Mouse (Mus musculus) brain, adult 2 months (tissue): ENCODE measurements around the gene Ctsg.
"Not testable (repeated sequence)": the region's sequence is repeated elsewhere in the genome, so short reads cannot be mapped to it uniquely, and the experiment has no call there.

Experiments used
- DNase-seq: peaks from one replicate; pipeline ENCODE4 v3.0.0; 2011; ENCODE audit warnings: low read depth, low spot score

Gene Ctsg

GRCm38 (mm10) chr14:56102386-56102785 is at the start of gene Ctsg:
Ctsg (minus strand) TSS chr14:56102574.
- DNase-seq, result no peak

DNA sequence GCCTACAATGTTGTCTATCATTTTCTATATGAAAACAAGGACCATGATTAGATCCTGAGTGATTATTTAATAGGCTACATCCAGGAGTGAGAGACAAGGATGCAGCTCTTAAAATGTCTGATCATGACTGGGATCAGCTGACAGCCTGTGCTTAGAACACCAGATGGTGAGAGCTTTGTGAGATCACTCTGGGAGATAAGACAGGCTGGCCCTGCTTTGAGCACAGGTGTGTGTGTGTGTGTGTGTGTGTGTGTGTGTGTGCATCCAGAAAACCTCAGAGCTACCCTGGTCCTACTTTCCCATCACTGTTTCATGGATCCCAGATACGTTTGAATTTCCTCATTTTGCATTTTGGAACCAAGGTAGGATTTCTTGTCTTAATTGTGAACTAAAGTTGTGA is 31.3 kb upstream of the Ctsg start:
- peak; percentile 54 for DNase-seq

GRCm38 (mm10) chr14:56132508-56132907 is 30.1 kb upstream of the Ctsg start, which contains the start of gene Gzmd:
Gzmd (minus strand) TSS chr14:56132608.
- not testable (repeated sequence) for DNase-seq

- no peak for DNase-seq
These were observed 26.0 kb upstream of the Ctsg start for GRCm38 (mm10) chr14:56128341-56128740.

DNA sequence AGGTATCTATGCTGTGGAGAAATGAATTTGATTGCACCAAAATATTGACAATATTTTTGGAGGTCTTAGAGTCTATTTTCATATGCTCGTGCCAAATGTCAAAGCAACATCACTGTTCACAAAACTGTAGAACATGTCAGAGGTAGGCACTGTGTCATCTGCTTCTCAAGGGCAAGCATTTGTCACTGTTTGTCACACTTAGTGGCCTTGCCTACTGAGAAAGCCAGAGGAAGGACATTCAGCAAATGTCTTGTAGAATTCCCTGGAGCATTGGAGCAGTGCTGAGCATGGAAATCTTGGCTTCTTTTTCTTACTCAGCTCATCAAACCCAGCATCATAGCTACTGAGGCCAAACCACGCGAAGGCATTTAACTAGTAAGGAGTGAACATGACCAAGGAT is 21.1 kb upstream of the Ctsg start:
- DNase-seq, result no peak

GRCm38 (mm10) chr14:56120525-56120924 is 18.2 kb upstream of the Ctsg start, which contains the start of gene Gzme:
Gzme (minus strand) TSS chr14:56120625.
- DNase-seq, result no peak

- DNase-seq, result not testable (repeated sequence)
These were observed 13.3 kb upstream of the Ctsg start for GRCm38 (mm10) chr14:56115531-56116310.

GRCm38 (mm10) chr14:56105447-56106180 is 3.2 kb upstream of the Ctsg start:
- no peak for DNase-seq

- DNase-seq, result no peak
These were observed 2.6 kb upstream of the Ctsg start for GRCm38 (mm10) chr14:56105016-56105415.

DNA sequence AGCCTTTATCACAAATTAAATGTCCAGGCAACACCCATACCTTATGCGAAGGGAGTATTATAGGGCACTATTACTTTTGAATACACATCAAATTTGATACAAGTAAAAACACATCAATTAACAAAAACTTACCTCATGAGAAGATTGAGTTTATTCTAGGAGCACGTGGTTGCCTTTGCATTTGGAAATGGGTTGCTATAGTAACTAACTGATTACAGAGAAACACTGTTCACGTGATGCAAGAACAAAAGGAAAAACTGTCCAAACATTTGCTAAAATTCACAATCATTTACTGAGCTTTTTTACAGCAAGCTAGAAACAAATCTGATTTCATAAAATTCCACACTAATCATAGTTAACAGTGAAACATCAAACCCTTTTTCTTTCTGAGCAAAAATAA is 1.1 kb upstream of the Ctsg start:
- DNase-seq, result no peak

DNA sequence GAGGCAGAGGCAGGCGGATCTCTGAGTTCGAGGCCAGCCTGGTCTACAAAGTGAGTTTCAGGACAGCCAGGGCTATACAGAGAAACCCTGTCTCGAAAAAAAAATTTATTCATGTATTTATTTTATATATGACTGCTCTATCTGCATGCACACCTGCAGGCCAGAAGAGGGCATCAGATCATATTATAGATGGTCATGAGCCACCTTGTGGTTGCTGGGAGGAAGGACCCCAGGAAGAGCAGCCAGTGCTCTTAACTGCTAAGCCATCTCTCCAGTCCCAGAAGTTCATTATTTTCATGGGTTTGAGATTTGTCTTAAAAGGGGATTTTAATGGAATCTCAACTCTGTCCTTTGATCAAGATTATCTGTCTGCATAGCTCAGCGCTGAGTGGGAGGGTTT is 3.4 kb downstream of the Ctsg start:
- peak; percentile 12 for DNase-seq

- no peak for DNase-seq
These were observed 4.8 kb downstream of the Ctsg start for GRCm38 (mm10) chr14:56097597-56097996.

DNA sequence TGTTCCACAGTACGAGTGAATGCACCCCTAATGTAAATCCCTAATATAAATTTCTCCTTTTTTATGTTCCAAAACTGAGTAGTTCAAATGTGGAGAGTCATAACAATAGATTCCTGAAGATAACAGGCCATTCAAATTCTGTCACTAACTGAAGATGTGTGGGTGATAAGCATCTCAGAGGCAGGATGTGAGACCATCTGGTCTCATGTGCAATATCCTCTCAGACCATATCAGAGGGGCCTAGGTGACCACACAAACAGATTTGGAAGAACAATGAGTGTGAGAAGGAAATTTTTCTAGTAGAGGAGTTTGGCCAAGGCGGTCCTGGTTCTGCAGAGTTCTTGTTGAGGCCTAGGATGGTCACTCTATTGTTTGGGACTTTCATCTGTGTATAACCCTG is 9.0 kb downstream of the Ctsg start:
- no peak for DNase-seq

GRCm38 (mm10) chr14:56086711-56087110 is 15.7 kb downstream of the Ctsg start:
- DNase-seq, result no peak

GRCm38 (mm10) chr14:56085167-56085566 is 17.2 kb downstream of the Ctsg start, which contains the start of gene Mcpt8:
Mcpt8 (minus strand) TSS chr14:56085273.
- DNase-seq, result no peak

DNA sequence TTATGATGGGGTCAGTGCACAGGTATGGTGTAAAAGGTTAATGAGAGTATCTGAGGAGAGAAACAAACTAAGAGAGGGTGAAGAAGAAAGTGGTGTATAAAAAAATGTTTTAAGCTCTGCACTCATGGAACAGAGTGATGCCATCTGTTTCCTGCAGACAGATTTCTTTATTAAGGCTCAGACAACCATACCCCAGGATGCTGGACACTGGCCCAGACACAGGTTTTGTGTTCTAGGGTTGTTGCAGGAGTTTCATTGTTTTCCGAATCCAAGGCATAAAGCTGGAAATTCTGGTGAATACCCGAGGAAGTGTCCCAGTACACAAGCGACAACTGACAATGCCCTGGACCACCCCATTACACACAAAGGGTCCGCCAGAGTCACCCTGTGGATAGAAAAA is 20.4 kb downstream of the Ctsg start:
- DNase-seq, result peak; percentile 76

- not testable (repeated sequence) for DNase-seq
These were observed 40.2 kb downstream of the Ctsg start, which contains the start of gene Mcpt4 for GRCm38 (mm10) chr14:56062213-56062612. Mcpt4 (minus strand) TSS chr14:56062313.

GRCm38 (mm10) chr14:56057722-56058121 is 44.7 kb downstream of the Ctsg start:
- no peak for DNase-seq

DNA sequence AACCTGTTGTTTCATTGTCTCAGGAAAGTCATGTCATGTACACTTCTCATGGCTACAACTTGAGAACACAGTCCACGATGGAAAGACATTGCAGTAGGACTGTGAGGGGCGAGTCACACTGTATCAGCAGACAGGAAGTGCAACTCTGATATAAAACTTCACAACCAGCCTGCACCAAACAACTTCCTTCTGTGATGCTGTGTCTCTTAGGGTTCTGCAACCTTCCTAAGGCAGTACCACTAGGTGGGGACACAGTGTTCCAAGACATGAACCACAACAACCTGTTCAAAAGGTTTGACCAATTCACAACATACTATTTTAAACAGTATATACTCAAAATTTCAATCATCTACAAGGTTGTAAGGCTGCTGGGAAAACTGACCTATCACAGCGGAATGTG is 47.0 kb downstream of the Ctsg start:
- DNase-seq, result no peak
